Mouse (Mus musculus): ENCODE data around the gene Adssl1.
A peak's percentile ranks its signal among the peaks of the same experiment; 100 is the strongest.

Gene Adssl1

DNA sequence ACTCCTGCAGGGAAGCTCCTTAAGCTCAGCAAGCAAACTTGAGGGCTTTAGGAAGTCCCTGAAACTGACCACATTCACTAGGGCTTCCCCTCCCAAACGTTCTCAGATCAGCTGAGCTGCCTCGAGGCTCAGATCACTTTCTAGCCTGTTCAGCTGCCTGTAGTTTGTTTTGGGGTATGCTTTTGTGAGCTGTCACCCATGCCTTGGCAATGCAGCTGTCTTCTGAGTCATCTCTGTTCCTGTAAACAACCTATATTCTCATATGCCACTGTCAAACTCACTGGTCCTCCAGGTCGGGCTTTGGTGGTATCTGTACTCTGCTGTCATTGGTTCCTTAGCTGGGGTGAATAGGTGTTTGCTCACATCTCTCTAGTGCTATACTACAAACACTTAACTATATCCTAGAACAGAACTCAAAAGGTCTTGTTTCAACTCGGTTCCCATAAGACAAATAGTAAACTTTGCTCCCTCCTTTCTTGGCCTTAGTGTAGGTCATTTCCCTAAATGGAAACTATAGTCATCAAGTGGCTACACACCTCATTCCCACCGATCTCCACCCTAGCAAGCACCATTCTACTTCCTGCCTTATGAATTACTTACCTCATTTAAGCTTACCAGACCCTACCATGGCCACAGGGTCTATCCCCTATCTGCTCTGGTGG lies 32.1 kb downstream of the Adssl1 start:
- no peak for DNase-seq (ENCODE audit: extremely low read depth, insufficient read length, low spot score)

DNA sequence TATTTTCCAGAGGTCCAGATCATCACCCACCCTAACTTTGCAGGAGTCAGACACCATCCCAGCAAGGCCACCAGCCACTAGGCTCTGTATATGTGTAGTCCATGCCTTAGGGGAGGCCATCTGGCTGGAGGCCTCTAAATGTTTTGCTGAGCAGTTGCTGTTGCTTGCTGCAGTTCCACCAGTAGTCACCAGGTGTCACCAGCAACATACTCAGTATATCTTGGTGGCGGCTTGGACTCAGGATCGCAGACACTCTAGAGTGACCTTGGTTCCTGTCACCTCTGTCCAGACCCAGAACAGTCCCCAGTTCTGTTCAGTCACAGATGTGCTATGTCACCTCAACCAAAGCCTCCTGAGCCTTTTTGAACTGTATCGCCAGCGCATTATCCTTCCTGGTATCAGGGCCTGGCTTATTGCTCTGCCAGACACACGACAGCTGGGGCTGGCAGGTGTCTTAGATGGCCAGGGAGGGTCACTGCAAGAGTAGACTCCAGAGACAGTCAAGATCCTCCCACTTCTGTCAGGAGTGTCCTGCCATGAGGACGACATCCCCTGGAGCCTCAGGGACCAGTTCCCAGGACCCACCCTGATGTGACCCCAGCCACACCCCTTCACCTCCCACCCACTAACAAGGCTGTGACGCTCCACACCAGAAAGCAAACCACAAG lies 33.4 kb downstream of the Adssl1 start:
- peak; percentile 50 for DNase-seq (ENCODE audit: extremely low read depth, insufficient read length, low spot score)

DNA sequence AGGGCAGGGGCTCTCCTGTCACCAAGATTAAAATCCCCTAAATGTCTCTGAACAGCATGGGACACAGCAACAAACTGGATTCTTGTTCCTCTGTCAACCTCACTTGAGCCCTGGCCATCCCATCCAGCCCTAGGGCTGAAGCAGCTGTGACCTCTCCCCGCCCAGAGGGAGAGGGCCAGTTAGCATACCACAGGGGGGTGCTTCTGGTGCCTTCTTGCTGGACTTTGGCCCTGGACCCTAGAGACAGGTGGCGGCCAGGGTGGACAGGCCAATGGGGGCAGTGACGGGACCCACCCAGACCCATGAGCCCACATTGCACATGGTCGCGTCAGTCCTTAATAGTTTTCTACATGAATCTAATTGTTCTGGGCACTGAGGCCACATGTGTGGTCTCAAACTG lies 34.2 kb downstream of the Adssl1 start:
- DNase-seq (ENCODE audit: extremely low read depth, insufficient read length, low spot score) = no peak

DNA sequence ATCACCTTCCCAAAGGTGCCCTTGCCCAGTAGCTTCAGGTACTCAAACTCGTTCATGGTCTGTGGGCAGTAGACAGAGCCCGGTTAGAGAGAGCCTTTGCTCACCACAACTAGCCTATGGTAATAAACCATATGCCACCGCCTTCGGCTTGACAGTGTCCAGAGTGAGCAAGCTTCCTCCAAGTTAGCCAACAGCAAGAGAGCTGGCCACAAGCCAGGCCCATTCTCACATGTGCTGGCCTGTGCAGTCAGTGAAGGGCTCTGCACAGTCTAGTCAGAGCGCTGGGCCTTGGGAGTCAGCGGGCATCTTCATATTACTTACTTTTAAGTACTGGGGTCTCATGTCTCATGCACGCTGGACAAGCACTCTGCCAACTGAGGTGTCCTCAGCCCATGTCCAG lies 38.8 kb downstream of the Adssl1 start:
- no peak for DNase-seq (ENCODE audit: extremely low read depth, insufficient read length, low spot score)

DNA sequence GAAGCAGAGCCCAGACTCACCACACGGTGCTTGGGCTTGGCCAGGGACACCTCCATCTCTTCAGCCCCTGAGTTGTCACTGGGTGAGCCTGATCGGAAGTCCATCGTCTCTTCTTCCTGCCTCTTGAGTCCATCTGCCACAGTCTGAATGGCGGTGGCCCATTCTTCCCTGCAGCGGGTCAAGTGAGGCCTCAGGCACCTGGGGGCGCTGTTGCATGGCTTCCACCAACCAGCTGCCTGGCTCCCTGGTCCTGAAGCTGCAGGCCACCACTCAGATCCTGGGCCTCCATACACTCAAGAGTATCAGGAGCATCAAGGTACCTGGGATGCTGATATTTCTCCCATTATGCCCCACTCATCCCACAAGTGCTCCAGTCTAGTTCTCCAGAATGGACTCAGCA lies 39.3 kb downstream of the Adssl1 start:
- DNase-seq (ENCODE audit: extremely low read depth, insufficient read length, low spot score) = no peak

DNA sequence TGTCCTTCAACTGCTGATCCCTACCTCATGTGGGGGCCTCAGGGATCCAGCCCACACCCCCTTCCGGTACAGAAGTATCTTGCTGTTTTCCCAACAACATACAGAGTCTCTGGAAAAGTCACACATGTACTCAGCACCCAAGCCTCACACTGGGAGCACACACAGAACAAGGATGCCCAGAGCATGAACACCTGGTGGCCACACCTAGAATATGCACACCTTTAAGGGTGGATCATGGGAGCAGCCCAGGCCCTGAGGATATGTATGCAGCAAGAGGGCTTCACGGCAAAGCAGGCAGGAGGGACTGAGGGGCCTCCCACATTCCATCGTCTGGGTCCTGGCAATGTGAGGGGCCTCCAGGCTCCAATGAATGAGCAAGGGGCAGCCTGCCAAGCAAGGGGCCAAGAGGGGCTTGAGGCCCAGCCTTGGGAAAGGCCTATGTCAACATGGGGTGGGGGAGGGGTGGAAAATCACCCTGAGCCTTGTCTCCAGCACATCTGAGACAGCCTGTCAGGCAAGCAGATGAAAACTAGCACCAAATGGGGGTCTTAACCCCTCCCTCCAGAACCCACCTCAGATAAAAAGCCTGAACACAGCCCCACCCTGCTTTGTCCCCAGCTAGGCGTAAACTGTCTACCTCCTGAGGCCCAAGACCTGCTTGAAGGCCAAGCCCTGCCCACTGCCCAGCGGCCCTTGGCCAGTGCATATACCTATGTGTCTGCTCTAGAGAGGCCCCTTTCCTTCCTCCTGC lies 40.9 kb downstream of the Adssl1 start:
- DNase-seq (ENCODE audit: extremely low read depth, insufficient read length, low spot score) = no peak

DNA sequence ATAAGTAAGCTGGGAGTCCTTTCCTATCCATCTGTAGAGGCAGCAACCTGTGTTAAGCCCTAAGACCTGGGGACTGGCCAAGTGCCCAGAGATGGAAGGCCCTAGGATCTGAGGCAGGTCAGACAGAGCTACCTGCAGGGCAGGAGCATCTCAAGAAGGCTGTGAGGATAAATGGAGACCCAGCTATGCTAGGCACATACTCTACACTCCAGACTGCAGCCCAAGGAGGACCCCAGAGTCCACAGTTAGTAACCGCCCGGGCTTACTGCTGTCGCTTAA lies 41.4 kb downstream of the Adssl1 start:
- no peak for DNase-seq (ENCODE audit: extremely low read depth, insufficient read length, low spot score)

DNA sequence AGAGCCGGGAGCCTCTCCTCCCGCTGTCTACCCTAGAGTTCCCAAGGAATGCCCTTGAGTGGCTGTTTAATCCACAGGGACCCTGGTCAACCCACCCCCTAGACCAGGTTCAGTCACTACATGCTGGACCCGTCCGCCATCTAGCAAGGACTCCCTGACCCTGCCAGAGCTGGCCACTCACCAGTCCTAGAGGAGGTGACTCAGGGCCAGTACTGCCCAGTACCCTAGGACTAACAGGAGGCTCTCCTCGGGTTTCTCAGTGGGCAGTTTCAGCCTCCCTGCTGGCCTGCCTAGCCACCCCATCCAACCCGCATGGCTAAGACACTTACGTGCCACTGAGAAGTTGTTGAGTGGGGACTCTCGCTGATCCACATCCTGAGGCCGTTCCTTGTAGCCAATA lies 42.0 kb downstream of the Adssl1 start:
- no peak for DNase-seq (ENCODE audit: extremely low read depth, insufficient read length, low spot score)

DNA sequence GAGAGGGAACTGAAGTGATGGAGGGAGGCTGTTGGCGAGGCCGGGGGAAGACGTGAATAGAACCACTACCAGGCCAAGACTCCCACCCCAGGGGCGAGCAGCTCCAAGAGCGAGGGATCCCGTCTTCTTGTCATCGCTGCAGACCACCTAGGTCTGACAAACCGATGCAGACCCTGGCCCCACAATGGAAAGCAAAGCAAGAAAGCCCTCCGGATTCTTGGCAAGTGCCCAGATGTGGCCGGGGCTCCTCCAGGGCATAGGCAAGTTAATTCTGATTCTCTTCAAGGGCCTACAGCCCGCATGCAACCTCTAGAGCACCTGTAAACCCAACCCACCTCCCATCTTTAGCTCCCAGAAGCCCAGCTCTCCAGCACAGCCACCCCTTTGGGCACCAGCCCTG lies 43.5 kb downstream of the Adssl1 start:
- DNase-seq (ENCODE audit: extremely low read depth, insufficient read length, low spot score) = no peak

DNA sequence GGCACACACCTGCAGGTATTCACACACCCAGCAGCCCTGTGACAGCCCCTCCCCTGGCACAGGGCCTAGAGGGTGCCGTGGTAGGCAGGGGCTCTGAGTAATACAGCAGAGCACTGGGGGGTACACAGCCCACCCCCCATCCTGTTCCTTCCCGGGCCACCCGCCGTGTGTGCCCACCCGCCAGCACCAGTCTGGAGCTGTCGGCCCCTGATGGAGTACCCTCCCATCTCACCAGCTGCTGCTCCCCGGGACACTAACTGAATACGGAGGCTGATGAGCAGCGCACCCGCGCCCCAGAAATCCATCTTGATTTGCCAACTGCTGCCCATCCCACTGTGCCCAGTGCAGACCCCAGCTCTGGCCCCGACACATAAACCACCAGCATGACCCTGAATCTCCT lies 43.9 kb downstream of the Adssl1 start:
- no peak for DNase-seq (ENCODE audit: extremely low read depth, insufficient read length, low spot score)

DNA sequence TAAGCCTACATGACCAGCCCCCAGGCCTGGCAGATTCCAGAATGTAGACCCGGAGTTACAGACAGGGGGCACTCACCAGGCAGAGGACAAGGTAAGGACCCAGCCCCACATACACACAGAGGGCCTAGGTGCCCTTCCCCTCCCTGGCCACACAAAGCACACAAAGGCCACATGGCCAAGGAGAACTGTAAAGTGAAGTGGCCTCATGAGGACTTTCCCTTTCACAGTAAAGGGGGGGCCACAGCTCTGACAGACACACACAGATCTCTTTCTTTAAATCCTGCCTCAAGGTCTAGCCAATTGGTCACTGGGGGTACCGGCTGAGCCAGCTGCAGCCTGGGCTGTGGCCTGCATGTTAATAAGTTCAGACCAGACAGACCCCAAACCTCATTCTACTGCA lies 44.3 kb downstream of the Adssl1 start:
- no peak for DNase-seq (ENCODE audit: extremely low read depth, insufficient read length, low spot score)

DNA sequence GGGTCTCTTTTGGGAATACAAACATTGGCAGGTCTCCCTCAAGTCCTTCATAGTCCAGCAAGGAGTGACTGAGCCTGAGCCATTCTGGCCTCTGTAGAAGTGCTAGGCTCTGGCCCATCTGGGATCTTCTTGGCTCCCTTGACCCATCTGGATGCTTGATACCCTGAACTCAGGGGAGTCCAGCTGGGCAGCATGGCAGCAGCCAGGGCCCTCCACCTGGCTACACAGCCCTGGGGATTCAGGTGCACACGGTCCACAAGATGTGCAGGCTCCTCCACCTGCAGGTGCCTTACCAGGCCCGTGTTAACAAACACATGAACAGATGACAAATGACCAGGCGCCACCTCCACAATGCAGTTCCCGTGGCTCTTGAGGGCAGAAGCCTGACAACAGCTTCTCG lies 44.8 kb downstream of the Adssl1 start:
- no peak for DNase-seq (ENCODE audit: extremely low read depth, insufficient read length, low spot score)

DNA sequence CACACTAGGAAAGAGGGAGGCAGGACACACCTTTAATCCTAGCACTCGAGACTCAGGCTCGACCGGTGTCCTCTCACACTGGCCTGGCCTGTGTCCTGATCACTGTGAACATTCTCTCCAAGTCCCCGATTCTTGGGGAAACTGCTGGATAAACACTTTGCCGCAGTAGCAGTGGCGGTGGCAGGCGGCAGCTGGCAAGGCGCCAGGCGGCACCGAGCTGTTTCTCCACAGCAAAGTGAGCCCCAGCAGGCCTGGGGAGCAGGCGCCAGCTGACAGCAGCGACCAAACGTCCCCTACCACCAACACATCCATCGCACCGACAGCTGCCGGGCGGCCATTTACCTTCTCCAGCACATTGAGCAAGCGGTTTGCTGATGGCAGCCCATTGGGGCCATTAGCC lies 45.6 kb downstream of the Adssl1 start:
- no peak for DNase-seq (ENCODE audit: extremely low read depth, insufficient read length, low spot score)

DNA sequence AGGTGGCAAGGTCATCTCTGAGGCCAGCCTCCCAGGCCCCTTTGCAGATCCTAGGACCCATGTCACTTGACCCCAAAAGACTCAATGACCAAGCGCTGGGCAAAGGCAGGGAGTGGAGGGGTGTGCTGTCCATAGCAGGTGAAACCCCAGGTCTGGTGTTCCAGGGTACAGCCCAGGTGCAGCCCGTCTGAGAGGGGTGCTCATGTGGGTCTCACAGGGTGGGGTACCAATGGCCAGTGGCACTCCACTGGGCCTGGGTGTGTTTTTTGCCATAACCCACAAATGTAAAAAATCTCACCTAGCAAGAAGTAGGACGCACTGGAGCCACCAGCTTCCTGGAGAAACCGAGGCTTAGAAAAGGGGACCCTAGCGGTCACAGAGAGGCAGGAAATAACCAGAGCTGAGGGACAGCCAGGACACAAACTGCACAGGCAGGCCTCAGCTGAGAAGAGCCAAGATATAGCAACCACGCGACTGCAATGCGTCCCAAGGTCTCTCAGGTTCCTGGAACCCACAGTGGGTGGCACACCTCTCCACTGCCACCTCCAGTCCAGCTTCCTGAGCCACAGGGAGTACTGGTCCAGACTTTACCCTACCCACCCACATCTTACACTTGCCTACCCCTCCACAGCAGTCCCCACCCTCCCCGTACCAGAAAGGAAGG lies 46.2 kb downstream of the Adssl1 start:
- DNase-seq (ENCODE audit: extremely low read depth, insufficient read length, low spot score) = no peak

DNA sequence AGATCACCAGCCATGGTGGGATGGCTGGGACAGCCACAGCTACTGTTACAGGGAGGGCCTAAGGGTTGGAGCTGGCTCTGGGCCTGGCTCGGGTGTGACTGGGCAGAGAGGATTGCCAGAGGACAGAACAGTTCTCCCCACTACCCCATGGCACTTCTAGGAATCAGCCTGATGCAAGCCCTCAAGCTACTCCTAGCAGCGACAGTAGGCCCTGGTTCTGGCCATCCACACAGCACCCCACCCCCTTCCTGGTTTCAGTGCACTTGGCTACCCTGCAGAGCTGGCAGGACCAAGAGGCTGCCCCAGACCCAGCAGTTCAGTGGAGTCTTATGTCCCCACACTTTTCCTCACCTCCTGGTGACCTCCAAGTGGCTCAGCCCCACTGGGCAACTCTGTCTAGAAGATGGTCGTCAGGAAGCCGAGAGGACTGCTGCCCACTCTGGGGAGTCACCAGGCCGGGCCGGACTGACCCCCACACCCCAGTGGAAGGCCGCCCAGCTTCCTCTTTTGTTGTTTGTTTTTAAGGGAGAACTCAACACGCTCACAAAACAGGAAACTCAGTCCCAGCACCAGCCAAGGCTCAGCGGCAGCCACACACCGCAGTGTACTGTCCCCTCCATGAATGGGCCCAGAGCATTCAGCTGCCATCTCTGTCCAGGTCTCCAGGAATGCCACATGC lies 47.9 kb downstream of the Adssl1 start:
- no peak for DNase-seq (ENCODE audit: extremely low read depth, insufficient read length, low spot score)

DNA sequence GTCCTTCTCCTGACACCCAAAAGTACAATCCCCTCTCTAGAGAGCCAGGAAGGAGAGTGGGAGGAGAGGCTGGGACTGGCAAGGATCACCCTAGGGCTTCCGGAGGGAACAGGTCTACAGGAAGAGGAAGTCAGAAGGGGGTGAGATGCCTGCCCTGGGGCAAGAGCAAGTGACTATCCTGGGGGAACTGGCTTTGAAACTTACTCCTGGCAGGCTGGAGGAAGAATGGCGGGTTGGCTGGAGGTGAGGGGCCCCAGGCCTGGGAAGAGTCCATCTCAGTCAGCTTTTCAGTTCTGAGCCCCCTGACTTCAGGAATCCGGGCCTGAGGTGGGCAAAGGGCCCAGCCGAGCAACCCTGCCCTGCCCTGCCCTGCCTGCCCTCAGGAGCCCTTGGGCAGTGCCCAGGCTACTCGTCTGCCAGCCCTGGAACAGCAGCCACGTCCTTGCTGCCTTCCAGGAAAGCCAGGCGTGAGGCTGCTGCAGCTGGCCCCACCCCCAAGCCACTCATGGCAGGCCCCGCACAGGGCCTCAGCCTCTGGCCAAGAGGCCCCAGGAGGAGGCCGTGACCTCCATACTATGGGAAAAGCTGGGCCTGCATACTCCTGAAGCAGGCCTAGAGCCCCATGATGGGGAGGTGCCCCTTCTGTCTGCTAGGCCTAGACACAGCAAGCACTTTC lies 51.0 kb downstream of the Adssl1 start:
- no peak for DNase-seq (ENCODE audit: extremely low read depth, insufficient read length, low spot score)

DNA sequence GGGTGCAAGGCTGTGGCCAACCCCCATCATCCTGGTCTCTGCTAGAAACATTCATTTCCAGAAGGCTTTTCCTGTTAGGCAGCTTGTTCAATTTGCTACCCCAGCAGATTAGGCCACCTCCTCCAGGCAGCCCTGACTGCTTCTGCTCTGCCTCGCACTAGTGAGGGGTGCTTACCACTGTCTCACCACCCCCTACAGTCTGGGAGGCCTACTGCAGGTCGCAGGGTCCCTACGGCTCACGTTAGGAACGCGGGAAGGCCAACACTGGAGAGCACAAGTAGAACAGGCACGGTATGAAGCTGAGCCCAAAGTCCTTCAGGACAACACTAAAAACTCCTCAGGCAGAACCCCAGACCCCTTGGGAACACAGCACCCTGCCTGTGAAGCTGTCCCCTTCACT lies 52.0 kb downstream of the Adssl1 start:
- DNase-seq (ENCODE audit: extremely low read depth, insufficient read length, low spot score) = no peak

DNA sequence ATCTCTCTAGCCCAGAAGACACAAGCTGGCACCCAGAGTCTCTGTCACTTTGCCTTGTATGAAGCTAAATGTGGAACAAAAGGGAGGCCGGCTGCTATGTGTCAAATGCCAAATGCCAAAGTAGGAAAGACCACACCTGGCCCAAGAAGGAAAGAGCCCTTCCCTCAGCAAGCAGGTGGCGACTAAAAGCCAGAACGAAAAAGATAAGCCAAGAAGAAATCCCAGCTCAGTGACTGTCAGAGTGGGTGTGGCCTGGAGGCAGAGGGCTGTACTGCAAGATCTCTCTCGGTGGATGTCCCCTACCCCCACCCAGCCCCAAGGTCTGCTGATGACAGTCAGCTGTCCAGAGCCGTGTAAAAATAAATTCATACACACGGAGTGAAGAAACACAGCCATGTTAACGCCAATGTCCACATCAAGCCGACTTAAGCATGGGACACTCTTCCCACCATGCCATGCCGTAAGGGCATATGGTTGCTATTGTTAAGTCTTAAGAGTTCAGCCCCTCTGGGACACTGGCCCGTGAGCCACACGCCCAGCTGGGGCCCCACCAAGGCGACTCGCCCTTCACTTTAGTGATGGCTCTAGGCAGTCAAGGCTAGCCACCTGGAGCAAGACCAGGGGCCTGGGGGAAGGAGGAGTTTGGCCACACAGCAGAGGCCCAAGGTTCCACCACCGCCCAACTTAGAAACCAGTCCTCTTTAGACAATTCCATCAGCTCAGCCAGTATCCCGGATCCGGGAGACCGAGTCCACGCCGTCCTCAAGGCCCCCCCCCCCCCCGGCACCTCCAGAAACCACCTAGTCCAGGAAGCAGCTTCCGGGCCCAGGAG lies 53.1 kb downstream of the Adssl1 start:
- peak; percentile 73 for DNase-seq (ENCODE audit: extremely low read depth, insufficient read length, low spot score)

DNA sequence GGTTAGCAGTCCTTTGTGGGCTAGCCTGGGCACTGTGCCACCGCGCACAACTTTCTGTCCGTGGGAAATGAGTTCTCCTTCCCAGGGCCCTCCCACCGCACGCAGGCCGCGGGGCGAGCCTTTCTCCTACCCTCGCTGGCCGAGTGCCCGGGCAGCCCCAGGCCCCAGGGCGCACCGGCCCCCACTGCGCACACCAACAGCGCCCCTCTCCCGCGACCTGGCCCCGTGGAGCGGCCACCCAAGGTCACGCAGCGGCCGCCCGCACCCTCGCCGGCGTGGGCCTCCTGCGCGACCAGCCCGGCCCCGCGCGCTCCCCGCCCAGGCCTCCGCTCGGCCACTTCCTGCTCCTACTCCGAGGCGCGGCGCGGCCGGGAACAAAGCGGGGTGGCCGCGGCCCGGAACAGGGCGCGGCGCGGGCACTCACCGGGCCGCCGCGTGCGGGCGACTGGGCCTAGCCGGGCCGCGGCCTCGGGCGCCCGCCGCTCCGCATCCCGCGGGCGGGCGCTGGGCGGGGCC lies 53.8 kb downstream of the Adssl1 start:
- DNase-seq (ENCODE audit: extremely low read depth, insufficient read length, low spot score) = peak; percentile 72
